Mouse (Mus musculus): ENCODE measurements around the gene Tox3. TPM values are rescaled to one million over a fixed set of nuclear protein-coding genes. Genes with fewer than 3 reads are reported as not detected.

Tox3 gene
- total RNA-seq, 2 experiments from 2014 or later = 9.0 to 10.1 TPM

GRCm38 (mm10) chr8:90244458-90245145, 103.5 kb downstream of the Tox3 start:
- DNase-seq (ENCODE audit: low spot score in 2 of 2) = peak; percentile 23 to 66

- DNase-seq (ENCODE audit: low spot score in 2 of 2) = no peak
These were observed 104.2 kb downstream of the Tox3 start for GRCm38 (mm10) chr8:90243957-90244356.

- peak; percentile 27 to 64 for DNase-seq (ENCODE audit: low spot score in 2 of 2)
These were observed 105.8 kb downstream of the Tox3 start for GRCm38 (mm10) chr8:90242351-90242750.

- no peak for DNase-seq (ENCODE audit: low spot score in 2 of 2)
These were observed 106.7 kb downstream of the Tox3 start for GRCm38 (mm10) chr8:90241461-90241860.

- no peak for DNase-seq (ENCODE audit: low spot score in 2 of 2)
These were observed 115.6 kb downstream of the Tox3 start for GRCm38 (mm10) chr8:90232501-90232900.

GRCm38 (mm10) chr8:90224172-90224571, 124.0 kb downstream of the Tox3 start:
- DNase-seq (ENCODE audit: low spot score in 2 of 2) = no peak

GRCm38 (mm10) chr8:90209105-90210037, 138.8 kb downstream of the Tox3 start:
- DNase-seq (ENCODE audit: low spot score in 2 of 2) = no peak

Measured in layer of hippocampus, postnatal 14 days (tissue).